9 mouse cellular contexts compared by ENCODE assay signal in genomic region chr8:84068316-84069035, GRCm38 (mm10). TPM values are rescaled to one million over a fixed set of nuclear protein-coding genes. Genes with fewer than 3 reads are reported as not detected.
DNase-seq lines count a peak whose midpoint lies in the region; ATAC-seq and TF ChIP-seq lines count a peak whose summit lies in the region.
"Had no signal": no experiment of that assay in that cellular context is flagged by ENCODE, and none has a peak within 500 bp of the region (broad histone marks: within the 10 kb centered on the region; RNA-seq: fewer than 3 reads in every experiment).

No protein-coding gene starts in this region.

- intact Hi-C loops in heart, adult 2 months (cut with DNase I) = loop anchor here (2.0 to 5.0 kb wide), 2 partner anchors 36 to 79 kb away; partner anchors contain the start of genes 4930432K21Rik, Cc2d1a and Dcaf15

- H3K27ac ChIP-seq in heart, adult 2 months = peak overlapping the region; percentile 42
- no peak overlapping the region for H3K27ac ChIP-seq in limb, embryonic 10.5 days
- no peak overlapping the region for H3K27ac ChIP-seq in neural tube, embryonic 15.5 days (replicated peaks)

- peak overlapping the region; percentile 58 for H3K4me2 ChIP-seq in neural tube, embryonic 15.5 days

- H3K79me2 ChIP-seq in heart, adult 2 months (replicated peaks; ENCODE audit: control insufficient read depth, insufficient read depth, low read length) = no peaks in the 10 kb centered on the region

- H3K9me3 ChIP-seq in limb, embryonic 10.5 days (replicated peaks) = no peaks in the 10 kb centered on the region
- H3K9me3 ChIP-seq in neural tube, embryonic 15.5 days (replicated peaks) = no peaks in the 10 kb centered on the region

- no peak for TF ChIP-seq EP300 in heart, adult 2 months (IDR thresholded peaks at IDR 0.05; ENCODE audit: insufficient read depth, low read depth, low read length)

- no peak for DNase-seq in heart, adult 2 months
- no peak for DNase-seq in heart, adult 11 months
- DNase-seq in lung, postnatal 10 days = peak; percentile 59
- no peak for DNase-seq in lung, postnatal 25 days (ENCODE audit: low spot score)
- no peak for DNase-seq in limb, embryonic 10.5 days (ENCODE audit: low spot score)
- DNase-seq in MN1 (ENCODE audit: low spot score) = no peak
- DNase-seq in thymus, postnatal 4 days = no peak
- DNase-seq: thymus, postnatal 14 days had no signal

- no peak overlapping the region for H3K4me3 ChIP-seq in heart, adult 2 months
- H3K4me3 ChIP-seq in limb, embryonic 10.5 days = 0 out of 2 replicates have a peak overlapping the region, but pooled peaks have one; percentile 1
- H3K4me3 ChIP-seq in neural tube, embryonic 15.5 days (replicated peaks) = 0 out of 2 replicates have a peak overlapping the region, but pooled peaks have one; percentile 98

- no peak for TF ChIP-seq POLR2A in heart, adult 2 months (IDR thresholded peaks at IDR 0.05; ENCODE audit: insufficient read depth, low read depth, low read length)

- peaks cover 30% of the 10 kb centered on the region for H3K4me1 ChIP-seq in heart, adult 2 months (ENCODE audit: control insufficient read depth, insufficient read depth, low read length)
- H3K4me1 ChIP-seq in limb, embryonic 10.5 days = peaks cover 52% of the 10 kb centered on the region
- H3K4me1 ChIP-seq in neural tube, embryonic 15.5 days = peaks cover 67% of the 10 kb centered on the region

- no peaks in the 10 kb centered on the region for H3K36me3 ChIP-seq in heart, adult 2 months (ENCODE audit: control insufficient read depth, insufficient read depth, low read length)
- H3K36me3 ChIP-seq in limb, embryonic 10.5 days = no peaks in the 10 kb centered on the region
- H3K36me3 ChIP-seq in neural tube, embryonic 15.5 days = no peaks in the 10 kb centered on the region

- WGBS in heart, adult 2 months = 13% methylated on average over 12 of the region's 12 CpGs
- 59% methylated on average over 12 of the region's 12 CpGs for WGBS in limb, embryonic 10.5 days
- WGBS in neural tube, embryonic 15.5 days = 76% methylated on average over 12 of the region's 12 CpGs

- TF ChIP-seq CTCF in heart, adult 2 months (IDR thresholded peaks at IDR 0.05) = no peak

- ATAC-seq in neural tube, embryonic 15.5 days (ENCODE audit: low FRiP score) = no peak

- H3K27me3 ChIP-seq in heart, adult 2 months (ENCODE audit: control insufficient read depth, insufficient read depth, low read length) = no peaks in the 10 kb centered on the region
- no peaks in the 10 kb centered on the region for H3K27me3 ChIP-seq in limb, embryonic 10.5 days (ENCODE audit: low read depth, poor library complexity, severe bottlenecking)
- H3K27me3 ChIP-seq in neural tube, embryonic 15.5 days (replicated peaks) = no peaks in the 10 kb centered on the region

- no peak overlapping the region for H3K9ac ChIP-seq in heart, adult 2 months (ENCODE audit: low read depth, low read length)
- no peak overlapping the region for H3K9ac ChIP-seq in neural tube, embryonic 15.5 days (replicated peaks)

RNA-seq across cellular contexts. Expression of gene Rfx1, which starts 1.8 kb away (rescaled TPM):
- total RNA-seq in heart, adult 2 months (2021) = 1 to 10 TPM; 8.8 to 9.5 TPM
- 9.5 and 11.0 TPM in 2 replicates for polyA plus RNA-seq in heart, adult 2 months (2012; rRNA removed)
- polyA plus RNA-seq in limb, embryonic 10.5 days (2016; fragmentation: Nextera tagmentation; extraction: Ambion mirVana) = 9.5 and 11.3 TPM in 2 replicates
- polyA plus RNA-seq in neural tube, embryonic 15.5 days (2015; fragmentation: Nextera tagmentation; extraction: Ambion mirVana) = 8.7 and 9.5 TPM in 2 replicates

RNA-seq across cellular contexts. Expression of gene Gm10643, which starts 3.5 kb away (rescaled TPM):
- total RNA-seq in heart, adult 2 months (2021) = 1 to 10 TPM; 3.6 to 4.8 TPM
- polyA plus RNA-seq in heart, adult 2 months (2012; rRNA removed) = 1.7 and 2.1 TPM in 2 replicates
- polyA plus RNA-seq in limb, embryonic 10.5 days (2016; fragmentation: Nextera tagmentation; extraction: Ambion mirVana) = 0.88 and 1.0 TPM in 2 replicates
- 1.4 and 1.8 TPM in 2 replicates for polyA plus RNA-seq in neural tube, embryonic 15.5 days (2015; fragmentation: Nextera tagmentation; extraction: Ambion mirVana)

RNA-seq across cellular contexts. Expression of gene Rln3, which starts 23.7 kb away (rescaled TPM):
- total RNA-seq in heart, adult 2 months (2021) = not detected
- not detected in 2 replicates for polyA plus RNA-seq in heart, adult 2 months (2012; rRNA removed)
- not detected in 2 replicates for polyA plus RNA-seq in limb, embryonic 10.5 days (2016; fragmentation: Nextera tagmentation; extraction: Ambion mirVana)
- 1.0 and 1.4 TPM in 2 replicates for polyA plus RNA-seq in neural tube, embryonic 15.5 days (2015; fragmentation: Nextera tagmentation; extraction: Ambion mirVana)

RNA-seq across cellular contexts. Expression of gene Il27ra, which starts 26.1 kb away (rescaled TPM):
- total RNA-seq in heart, adult 2 months (2021) = 1 to 10 TPM; 3.2 to 3.7 TPM
- 4.1 and 4.6 TPM in 2 replicates for polyA plus RNA-seq in heart, adult 2 months (2012; rRNA removed)
- 0.40 and 0.58 TPM in 2 replicates for polyA plus RNA-seq in limb, embryonic 10.5 days (2016; fragmentation: Nextera tagmentation; extraction: Ambion mirVana)
- 0.37 and 1.7 TPM in 2 replicates for polyA plus RNA-seq in neural tube, embryonic 15.5 days (2015; fragmentation: Nextera tagmentation; extraction: Ambion mirVana)

RNA-seq across cellular contexts. Expression of gene Dcaf15, which starts 36.1 kb away (rescaled TPM):
- 1 to 10 TPM; 5.9 to 7.6 TPM for total RNA-seq in heart, adult 2 months (2021)
- polyA plus RNA-seq in heart, adult 2 months (2012; rRNA removed) = 17.0 and 18.4 TPM in 2 replicates
- polyA plus RNA-seq in limb, embryonic 10.5 days (2016; fragmentation: Nextera tagmentation; extraction: Ambion mirVana) = 20.2 and 20.8 TPM in 2 replicates
- polyA plus RNA-seq in neural tube, embryonic 15.5 days (2015; fragmentation: Nextera tagmentation; extraction: Ambion mirVana) = 18.5 and 21.6 TPM in 2 replicates
